Mouse (Mus musculus): ENCODE measurements at regions not wholly inside any gene's neighbourhood (a gene's known extent, or its start where the extent isn't known, plus 50 kb on each side); places are given as distances from the start of the nearest gene placed in this dataset.
A peak's percentile ranks its signal among the peaks of the same experiment; 100 is the strongest.

DNA sequence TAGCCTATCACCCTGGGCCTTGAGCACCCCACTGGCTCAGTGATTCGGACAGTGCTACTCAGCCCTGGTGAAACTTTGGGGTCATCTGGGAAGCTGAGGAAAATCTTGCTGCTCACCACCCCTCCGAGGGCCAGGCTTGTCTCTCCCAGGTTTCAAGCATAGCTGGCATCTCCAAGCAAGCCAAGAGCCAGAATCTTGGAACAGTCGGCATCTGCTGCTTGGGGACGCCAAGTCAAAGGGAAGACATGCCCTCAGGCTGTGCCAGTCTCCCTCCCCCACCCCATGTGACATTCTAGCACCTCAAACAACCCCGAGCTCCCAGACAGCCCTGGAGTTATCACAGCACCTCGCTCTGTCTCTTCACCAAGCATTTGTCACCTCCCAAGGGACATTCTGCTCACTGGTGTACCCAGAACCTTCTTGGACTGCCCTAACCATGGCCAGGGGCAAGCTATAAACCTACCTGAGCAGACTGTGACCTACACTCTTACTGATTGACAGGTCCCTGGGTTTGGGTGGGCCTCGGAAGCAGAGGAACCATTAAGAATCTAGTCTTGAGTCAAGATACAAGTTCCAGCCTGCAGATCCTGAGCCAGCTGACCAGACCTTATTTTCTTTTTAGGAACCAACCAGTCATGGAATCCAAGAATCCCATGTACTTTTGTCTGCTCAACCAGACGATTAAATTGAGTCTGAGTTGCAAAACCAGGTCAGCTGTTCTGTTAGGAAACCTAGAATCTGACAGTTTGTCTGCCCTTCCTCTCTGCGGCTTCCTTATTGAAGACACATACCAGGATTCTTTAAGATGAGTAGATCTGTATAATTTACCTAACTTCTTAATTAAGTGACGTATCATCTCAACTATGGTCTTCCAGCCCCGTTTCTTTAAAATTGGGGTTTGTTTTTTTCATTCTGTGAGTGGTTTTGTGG lies 83.0 kb upstream of the Otos start:
- no peak for DNase-seq (ENCODE audit: low spot score in 2 of 2)

DNA sequence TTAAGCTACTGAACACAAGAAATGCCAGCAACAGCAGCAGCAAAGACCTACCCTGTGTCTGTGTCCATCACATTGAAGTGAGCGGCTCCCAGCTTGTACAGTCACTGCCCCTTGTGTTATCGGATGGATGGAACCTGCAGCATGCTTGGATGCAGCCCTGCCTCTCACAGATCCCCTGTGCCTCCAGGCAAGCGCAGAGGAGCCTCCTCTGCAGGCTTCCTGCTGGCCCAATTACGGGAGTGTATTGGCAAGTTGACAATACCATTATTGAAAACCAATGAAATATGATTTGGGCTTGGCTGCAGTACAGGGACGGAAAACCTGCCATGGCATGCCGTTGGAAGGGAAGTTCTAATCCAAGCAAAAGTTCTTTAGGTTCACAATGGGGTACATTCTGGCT lies 81.9 kb upstream of the Otos start:
- DNase-seq (ENCODE audit: low spot score in 2 of 2), result no peak

- DNase-seq (ENCODE audit: low spot score in 2 of 2), result no peak
Observed at GRCm38 (mm10) chr1:92727961-92728360, 79.3 kb upstream of the Otos start.

- DNase-seq (ENCODE audit: low spot score in 2 of 2), result no peak
Observed at GRCm38 (mm10) chr1:92727371-92727770, 78.7 kb upstream of the Otos start.

DNA sequence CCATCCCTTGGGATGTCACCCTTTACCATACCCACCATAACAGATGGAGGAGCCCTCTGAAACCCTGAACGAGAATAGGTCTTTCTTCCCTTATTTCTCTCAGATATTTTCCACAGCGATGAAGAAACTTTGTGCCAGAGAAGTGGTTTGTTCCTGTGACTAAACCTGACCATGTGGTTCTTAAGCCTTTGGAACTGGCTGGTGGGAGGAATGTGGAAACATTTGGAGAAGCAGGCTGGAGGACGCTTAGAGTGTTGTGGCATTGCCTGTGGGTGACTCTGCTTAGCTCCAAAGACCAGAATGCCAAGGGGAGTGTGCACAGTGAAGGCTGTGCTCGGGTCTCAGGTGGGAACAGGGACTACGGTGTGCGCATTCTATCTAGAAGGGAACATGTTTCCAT lies 77.7 kb upstream of the Otos start:
- DNase-seq (ENCODE audit: low spot score in 2 of 2), result no peak

GRCm38 (mm10) chr1:92724135-92724534 lies 75.5 kb upstream of the Otos start:
- no peak for DNase-seq (ENCODE audit: low spot score in 2 of 2)

DNA sequence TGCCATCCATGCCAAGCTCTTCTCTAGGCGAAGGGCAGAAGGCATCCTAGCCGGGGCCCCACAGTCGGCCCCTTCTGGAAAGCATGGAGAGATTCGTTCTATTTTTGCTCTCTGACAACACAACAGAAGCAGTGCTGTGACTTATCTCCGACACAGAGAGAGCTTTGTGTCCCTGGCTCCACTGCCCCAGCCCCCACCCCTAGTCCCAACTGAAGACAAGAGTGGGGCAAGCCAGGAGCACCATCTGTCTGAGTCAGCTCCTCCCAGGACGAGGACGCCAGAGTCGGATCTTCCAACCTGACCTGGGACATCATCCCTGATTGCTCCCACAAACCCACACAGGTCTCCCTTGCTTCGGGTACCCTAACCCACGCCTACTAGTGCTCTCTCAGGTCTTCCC lies 71.9 kb upstream of the Otos start:
- no peak for DNase-seq (ENCODE audit: low spot score in 2 of 2)

DNA sequence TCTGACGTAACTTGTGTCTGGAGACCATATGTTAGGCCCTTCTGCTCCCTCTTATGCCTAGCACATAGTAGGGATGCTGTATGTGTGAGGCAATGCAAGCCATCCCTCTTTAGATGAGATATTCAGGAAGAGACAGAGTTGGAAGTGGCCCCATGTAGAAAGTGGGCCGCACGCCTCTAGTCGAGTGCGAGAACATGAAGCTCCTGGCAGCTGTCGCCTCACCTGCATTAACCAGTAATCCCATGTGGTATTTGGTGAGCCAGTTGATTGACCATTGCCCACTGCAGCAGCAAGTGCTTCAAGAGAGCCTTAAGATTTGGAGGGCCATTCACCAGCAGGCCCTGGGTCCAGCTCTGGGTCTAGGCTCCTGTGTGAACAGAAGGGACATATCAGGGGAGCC lies 71.2 kb upstream of the Otos start:
- DNase-seq (ENCODE audit: low spot score in 2 of 2), result no peak

GRCm38 (mm10) chr1:92718108-92718507 lies 69.5 kb upstream of the Otos start:
- no peak for DNase-seq (ENCODE audit: low spot score in 2 of 2)

DNA sequence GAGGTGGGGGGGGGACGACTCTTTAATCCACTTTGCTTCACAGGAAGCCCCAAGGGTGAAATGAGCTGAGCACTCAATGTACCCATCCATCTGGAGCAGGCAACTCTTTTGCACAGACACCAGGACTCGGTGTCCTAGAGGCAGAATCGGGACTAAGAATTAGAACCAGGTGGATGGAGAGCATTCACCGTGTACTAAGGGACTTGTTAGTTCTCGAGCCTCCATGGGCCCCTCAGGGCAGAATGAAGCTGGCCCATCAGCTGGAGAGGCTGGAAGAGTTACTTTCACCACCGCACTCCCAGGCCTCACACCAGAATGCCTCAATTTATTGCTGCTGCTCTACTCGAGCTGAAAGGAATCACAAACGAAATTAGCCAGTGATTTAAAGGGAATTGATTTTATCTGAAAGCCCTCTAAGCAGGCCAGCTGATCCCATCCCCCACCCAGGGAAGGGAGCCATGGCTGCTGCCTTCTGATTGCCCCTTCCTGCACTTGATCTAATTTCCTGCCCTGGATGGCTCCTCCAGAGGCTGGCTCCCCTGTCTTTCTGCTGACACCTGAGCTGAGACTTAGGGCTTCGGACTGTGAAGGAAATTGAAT lies 66.2 kb upstream of the Otos start:
- DNase-seq (ENCODE audit: low spot score in 2 of 2), result no peak

DNA sequence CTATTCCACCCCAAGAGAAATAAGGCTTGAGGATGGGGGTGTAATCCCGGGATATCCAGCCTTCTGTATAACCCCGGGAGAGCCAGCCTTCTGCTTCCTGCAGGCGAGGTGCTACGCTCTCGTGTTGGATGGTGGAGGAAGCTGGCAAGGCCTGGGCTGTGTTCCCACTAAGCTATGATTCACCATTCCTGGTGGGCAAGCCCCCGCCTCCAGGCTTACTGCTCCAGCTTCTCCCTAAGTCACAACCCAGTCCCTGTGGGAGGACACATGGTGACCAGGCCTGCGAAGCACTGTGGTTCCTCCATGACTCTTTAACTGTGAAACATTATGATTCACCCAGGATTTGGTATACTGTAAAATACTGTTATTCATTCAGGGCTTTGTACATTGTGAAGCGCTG lies 63.7 kb upstream of the Otos start:
- no peak for DNase-seq (ENCODE audit: low spot score in 2 of 2)

DNA sequence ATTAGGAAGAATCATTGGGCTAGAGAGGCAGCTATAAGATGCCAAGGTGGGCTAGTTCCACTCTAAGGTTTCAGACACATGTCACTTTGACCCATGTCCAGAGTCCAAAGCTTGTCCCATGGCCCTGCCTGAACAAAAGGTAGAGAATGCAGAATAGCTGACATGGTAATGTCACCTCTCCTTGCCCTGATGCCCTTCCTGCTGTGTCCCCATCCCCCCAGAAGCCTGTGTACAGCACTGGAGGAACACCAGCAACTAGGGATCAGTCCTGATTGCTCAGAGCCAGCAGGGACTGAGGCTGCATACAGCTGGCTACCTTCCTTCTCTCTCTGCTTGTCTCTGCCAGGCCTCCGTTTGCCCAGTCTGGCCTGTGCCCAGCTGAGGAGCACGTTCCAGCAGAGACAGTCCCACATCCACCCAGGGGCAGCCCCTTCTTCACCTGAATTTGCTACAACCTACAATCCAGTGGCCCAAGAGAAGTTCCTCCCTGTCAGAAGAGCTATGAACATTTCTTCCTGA lies 61.7 kb upstream of the Otos start:
- DNase-seq (ENCODE audit: low spot score in 2 of 2), result no peak

- DNase-seq (ENCODE audit: low spot score in 2 of 2), result no peak
Observed at GRCm38 (mm10) chr1:92709190-92709850, 60.7 kb upstream of the Otos start.

GRCm38 (mm10) chr1:92707917-92708897 lies 59.6 kb upstream of the Otos start:
- DNase-seq (ENCODE audit: low spot score in 2 of 2), result no peak

GRCm38 (mm10) chr1:92707441-92707840 lies 58.8 kb upstream of the Otos start:
- no peak for DNase-seq (ENCODE audit: low spot score in 2 of 2)

- DNase-seq (ENCODE audit: low spot score in 2 of 2), result peak in 1 of 2 experiments; percentile 11
Observed at GRCm38 (mm10) chr1:92703903-92704302, 55.3 kb upstream of the Otos start.

GRCm38 (mm10) chr1:92703270-92703669 lies 54.6 kb upstream of the Otos start:
- no peak for DNase-seq (ENCODE audit: low spot score in 2 of 2)

GRCm38 (mm10) chr1:92700107-92700506 lies 51.5 kb upstream of the Otos start:
- no peak for DNase-seq (ENCODE audit: low spot score in 2 of 2)

- DNase-seq (ENCODE audit: low spot score in 2 of 2), result no peak
Observed at GRCm38 (mm10) chr1:92699697-92700096, 51.1 kb upstream of the Otos start.

DNA sequence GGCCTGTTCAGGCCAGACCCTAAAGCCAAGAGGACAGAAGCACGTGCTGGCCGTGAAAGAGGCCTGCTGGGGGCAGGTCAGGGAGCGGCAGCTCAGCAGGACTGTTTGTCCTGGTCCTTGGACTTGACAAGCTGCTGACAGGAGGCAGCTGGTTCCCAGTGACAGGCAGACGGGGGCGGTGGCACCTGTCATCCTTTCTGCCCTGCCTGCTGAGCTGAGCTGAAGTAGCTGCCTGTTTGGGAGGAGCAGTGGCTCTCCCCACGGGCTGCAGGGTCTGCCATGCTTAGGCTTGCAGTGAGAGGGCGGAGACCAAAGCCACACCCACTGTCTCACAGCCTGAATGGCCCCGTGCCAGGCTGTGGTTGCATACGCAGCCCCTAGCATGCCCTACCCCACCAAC lies 50.4 kb upstream of the Otos start:
- DNase-seq (ENCODE audit: low spot score in 2 of 2), result peak in 1 of 2 experiments; percentile 20

- no peak for DNase-seq (ENCODE audit: low spot score in 2 of 2)
Observed at GRCm38 (mm10) chr1:92698541-92698940, 49.9 kb upstream of the Otos start.
